Mouse (Mus musculus): ENCODE measurements at regions not wholly inside any gene's neighbourhood (a gene's known extent, or its start where the extent isn't known, plus 50 kb on each side); places are given as distances from the start of the nearest gene placed in this dataset.
A peak's percentile ranks its signal among the peaks of the same experiment; 100 is the strongest.

DNA sequence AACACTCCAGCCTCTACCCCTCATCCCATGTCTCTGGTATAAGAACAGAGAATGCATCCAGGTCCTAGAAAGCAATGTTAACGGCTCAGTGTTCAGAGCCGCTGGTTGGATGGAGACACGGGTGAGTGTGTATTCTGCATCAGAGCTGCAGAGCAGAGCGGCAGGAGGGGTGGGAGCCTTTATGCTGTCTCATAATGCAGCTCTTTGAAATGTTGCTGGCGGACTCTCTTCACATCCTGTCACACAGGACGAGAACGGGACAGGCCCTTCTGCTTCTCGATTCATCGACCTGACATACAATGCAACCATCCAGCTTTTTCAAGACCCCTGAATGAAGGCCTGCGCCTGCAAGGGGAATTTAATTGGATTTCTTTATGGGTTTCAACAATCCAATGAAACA, 507.2 kb downstream of the Ccdc171 start:
- no peak for DNase-seq (ENCODE audit: low read depth, low spot score)

DNA sequence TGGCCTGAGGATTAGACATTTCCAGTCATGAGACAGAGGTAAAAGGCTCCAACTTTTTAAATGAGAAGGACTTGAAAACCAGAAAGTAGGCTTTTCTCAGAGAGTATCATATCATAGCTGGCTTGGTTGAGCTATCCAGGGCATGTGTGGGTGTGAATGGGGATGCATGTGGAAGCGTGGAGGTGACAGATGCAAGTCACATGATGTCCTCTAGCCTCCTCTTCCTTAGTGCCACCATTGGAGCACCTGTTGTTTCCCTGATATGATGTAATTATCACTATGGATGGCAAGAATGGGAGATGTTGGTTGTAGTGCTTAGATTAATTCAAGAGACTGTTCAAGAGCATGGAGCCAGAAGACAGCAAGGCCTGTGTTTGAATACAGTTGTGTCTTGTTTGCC, 510.0 kb downstream of the Ccdc171 start:
- no peak for DNase-seq (ENCODE audit: low read depth, low spot score)

DNA sequence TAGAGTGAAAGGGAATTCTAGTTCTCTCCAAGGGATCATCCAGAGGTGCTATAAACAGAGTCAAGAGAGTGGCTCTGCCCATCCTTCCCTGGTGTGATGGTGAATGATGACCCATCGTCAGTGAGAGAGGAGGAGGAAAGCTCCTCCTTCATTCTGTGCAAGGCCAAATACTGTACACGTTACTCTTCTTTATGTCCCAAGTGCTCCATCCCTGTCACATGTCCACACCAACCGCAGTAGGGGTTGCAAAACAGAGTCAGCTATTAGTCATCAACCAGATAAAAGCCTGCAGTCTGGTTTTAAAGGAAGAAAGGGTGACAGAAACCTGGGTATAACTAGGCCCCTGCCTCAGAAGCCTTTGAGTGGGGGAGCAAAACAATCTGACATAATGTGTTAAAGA, 512.2 kb downstream of the Ccdc171 start:
- DNase-seq (ENCODE audit: low read depth, low spot score) = peak; percentile 65

DNA sequence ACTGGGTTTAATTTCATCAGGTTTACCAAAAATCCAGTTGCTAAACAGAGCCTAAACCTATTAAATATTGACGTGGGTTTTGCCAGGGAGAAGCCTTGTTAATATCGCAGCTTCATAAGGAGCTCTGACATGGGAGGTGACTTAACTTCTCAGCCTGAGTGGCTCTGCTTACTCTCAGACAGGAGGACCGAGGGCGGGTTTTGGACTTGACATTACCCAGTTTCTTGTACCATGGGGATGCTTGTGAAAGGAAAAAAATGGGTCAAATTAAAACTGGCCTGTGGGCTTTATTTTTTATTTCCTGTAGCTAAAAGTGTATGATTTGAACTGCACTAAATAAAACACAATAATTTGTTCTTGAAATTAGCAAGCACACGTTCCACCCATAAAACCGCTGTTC, 524.9 kb downstream of the Ccdc171 start:
- DNase-seq (ENCODE audit: low read depth, low spot score) = no peak

DNA sequence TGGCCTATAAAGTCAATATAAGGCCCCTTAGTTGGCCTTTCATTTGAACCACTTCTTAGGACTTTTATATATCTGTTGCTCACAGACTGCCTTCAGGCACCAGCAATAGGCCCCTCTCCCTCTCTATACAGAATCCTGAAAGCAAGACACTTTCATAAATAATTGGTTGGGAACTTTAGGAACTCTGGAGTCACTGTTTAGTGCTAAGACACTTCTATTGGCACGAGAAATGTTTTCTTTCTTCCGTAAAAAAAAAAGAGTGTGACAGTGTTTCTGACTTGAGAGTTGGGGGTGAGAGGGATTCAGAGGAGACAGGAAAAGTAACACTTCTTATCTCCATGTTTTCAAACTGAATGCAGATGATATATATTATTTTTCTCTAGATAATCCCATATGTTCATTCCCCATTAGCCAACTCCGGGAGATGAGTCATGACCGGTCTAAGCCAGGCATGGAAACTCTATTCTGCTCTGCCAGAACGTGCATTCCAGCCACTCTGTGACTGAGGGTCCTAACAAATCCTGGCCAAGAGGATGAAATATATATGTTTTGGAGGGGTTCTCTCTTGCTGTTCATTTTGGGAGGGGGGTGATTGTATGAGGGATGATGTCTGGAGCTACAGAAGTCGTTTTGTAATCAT, 531.6 kb downstream of the Ccdc171 start:
- DNase-seq (ENCODE audit: low read depth, low spot score) = peak; percentile 15

DNA sequence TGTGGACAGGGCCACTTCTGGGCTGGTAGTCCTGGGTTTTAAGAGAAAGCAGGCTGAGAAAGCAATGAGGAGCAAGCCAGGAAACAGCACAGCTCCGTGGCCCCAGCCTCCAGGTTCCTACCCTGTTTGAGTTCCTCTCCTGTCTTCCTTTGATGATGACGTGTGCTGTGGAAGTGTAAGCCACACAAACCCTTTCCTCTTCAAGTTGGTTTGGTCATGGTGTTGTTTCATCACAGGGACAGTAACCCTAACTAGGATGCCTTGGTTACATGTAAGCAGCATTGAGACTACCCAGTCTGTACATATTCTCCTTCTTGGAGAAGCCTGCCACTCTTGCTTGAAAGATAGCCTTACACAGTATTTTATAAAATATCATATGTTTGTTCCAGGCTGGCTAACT, 534.8 kb downstream of the Ccdc171 start:
- DNase-seq (ENCODE audit: low read depth, low spot score) = no peak

DNA sequence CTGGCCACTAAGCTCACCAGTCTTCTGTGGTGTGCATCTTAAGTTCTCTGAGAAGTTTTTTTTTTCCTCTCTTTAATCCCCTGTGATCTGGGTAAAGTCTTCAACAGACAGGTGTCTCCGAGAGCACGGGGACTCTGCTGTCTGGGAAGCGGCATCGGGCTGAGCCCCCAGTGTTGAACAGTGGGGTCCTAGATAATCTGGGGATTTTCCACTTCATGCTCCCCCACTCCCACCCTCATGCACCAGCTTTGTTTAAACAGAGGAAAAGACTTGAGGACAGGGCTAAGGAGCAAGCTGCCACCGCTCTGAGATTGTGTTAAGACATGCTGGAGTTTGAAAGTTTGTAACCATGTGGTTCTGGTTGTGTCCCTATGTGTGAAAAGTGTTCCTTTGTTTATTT, 538.4 kb downstream of the Ccdc171 start:
- no peak for DNase-seq (ENCODE audit: low read depth, low spot score)

DNA sequence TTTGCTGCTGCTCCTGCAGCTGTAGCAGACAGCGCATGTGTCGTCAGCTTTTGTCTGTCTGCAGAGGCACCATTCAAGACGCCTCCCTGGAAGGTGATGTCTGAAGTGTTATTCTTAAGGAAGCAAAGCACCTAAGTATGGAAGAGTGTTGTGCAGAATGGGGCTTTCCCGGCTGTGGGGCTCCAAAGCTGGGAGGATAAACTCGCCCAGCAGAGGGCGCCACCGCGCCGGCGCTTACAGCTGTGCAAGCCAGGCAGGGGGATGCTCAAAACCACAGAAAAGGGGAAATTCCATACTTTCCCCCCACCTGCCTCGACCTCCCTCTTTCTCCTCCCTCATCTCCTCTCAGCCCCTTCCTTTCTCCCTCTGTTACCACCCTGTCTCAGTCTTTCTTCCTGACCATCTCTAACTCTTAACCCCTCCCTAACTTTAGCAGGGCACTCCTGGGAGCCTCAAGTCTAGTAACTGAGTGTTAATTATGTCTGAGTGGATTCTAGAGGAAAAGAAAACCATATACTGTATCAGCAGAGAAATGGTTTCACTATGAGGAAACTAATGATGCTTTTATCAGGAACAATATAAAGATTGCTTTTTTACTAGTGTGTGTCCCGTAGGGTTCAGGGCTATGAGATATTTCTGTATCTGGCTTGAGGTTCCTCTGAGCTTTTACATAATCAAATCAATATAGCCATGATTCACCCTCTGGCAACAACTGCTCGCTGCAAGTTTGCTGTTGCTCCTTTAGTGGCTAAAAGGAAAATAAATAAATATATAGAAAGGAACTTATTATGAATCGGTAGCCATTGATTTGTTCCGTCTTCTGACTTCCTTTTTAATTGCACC, 539.5 kb downstream of the Ccdc171 start:
- DNase-seq (ENCODE audit: low read depth, low spot score) = peak; percentile 66

DNA sequence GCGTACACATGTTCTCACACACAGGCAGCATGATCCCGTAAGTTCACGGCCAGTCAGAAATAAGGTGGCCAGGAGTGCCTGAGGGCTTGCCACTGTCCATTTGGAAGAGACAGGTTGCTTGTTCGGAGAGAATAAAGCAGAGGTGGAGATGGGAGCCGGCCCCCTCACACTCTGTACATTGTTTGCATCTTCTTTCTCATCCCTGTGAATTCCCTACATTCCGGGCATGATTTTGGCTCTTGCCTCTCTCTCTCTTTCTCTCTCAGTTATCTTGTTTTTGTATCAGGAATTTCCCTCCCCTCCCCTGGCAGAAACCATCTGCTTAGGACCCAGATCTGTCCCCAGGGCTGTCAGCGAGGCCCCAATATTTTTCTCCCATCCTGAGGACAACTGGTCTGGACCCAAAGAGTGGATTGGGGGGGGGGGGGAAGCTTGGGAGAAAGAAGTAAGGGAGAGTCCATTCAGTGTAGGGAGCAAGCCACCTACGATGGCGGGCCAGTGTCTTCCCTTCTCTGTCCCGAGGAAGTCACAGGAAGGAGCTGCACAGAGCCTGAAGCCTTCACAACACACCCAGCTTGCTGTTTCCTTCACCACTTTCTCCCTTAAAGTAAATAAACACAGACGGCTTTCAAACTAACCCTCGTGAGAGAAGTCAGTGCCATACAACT, 540.2 kb downstream of the Ccdc171 start:
- DNase-seq (ENCODE audit: low read depth, low spot score) = peak; percentile 2

DNA sequence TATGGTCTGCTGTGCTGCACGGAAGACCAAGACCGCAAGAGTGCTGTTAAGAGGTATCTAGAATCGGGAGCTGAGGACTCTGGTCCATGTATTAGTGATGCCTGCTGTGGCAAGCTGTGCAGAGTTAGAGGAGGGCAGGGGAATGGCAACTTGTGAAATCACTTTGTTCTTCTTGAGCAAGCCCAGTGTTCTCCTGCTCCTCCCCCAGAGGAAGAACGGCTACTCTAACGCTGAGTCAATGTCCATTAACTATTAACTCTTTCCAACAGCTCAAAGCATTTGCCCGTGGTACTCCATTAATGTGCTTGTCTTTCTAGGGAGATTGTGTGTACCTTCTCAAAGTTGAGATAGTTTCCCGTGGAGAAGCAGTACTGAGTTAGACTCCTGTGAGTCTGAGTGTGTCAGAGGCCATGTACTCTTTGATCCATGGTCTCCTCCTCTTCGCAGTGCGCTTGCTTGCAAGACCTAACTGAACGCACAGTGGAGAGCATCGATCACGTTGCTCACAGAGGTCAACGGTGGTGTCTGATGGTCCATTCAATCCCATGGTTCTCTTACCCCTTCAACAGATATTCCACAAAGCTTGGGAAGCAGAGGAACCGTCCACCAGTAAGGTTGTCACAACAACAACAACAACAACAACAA, 542.7 kb downstream of the Ccdc171 start:
- DNase-seq (ENCODE audit: low read depth, low spot score) = no peak

DNA sequence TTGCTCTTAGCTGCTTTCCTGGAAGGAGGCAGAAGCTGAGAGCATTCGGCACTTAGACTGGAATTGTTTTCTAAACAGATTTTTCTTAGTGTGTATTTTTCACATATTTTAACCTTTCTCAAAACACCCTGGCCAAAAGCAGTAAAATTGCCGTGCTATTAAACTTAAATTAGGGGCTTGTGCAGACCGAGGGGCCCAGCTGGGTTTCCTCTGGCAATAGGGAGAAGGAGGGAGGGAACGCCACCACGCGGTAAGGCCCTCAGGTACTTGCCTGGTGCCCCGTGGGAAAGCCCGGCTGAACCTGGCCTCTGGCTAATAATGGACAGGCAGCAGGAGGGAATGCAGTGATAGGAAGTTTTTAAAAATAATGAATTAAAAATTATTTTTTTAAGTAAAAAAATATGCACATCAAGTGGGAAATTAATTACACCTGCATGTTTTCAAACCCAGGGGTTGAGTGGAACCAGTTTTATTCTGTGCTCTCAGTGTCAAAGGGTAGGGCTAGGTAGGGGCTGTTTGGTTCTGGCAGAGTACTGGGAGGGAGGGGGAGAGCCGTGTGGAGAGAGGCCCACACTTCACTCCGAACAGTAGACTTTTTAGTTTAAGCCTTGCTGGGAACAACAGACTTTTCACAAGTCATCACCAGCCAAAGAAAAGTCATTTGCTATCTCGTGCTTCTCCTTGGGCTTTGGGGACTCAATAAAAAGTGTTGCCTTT, 543.8 kb downstream of the Ccdc171 start:
- no peak for DNase-seq (ENCODE audit: low read depth, low spot score)

DNA sequence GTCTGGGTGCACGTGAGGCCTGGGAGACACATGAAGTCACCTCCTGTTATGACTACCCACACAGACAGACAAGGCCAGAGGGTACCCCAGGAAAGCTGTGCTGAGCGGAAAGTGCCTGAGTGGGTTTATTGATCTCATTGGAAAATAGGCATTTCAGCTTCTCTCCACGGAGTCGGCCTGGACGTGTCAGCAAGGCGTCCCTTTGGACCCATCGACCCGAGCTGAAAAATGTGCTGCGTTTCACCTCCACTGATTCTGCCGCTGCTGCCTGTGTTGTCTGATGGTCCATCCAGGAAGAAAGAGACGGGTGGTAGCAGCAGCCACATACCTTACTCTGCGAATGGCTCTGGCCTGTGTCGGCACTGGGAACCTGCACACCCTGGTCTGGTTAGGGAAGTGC, 544.3 kb downstream of the Ccdc171 start:
- no peak for DNase-seq (ENCODE audit: low read depth, low spot score)

DNA sequence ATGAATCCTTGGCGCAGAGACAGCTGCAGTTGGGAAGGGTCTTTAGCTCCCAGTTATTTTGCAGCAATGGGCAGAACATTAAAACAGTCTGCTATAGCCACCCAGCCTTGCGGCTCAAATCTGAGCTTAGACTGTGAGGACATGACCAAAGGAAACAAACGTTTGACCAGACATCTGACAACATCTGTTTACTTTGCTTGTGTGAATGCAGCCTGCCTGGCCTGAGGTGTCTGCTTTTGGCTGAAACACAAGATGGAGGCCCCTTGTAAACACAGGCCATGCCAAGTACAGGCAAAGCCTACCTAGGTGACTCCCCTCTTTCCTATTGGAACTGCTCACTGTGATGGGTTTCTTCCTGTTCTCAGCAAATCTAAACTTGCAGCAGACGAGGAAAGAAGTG, 544.7 kb downstream of the Ccdc171 start:
- no peak for DNase-seq (ENCODE audit: low read depth, low spot score)

DNA sequence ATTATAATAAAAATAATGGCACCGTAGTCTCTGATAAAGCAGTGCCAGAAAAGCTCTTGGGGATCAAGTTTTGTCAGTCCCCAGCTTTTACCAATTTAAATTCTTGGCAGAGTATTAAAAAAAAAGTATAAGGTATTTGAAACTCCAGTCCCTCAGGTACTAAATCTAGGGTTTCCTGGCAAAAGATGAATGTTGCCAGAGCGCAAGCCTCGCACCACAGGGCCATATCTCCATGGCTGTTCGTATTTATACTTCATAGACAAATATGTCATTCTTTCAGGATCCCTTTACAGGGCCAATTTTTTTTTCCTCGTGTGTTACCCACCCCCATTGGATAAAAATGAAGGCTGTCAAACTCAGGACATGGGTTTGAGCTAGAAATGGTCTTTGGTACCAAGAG, 546.8 kb downstream of the Ccdc171 start:
- no peak for DNase-seq (ENCODE audit: low read depth, low spot score)

DNA sequence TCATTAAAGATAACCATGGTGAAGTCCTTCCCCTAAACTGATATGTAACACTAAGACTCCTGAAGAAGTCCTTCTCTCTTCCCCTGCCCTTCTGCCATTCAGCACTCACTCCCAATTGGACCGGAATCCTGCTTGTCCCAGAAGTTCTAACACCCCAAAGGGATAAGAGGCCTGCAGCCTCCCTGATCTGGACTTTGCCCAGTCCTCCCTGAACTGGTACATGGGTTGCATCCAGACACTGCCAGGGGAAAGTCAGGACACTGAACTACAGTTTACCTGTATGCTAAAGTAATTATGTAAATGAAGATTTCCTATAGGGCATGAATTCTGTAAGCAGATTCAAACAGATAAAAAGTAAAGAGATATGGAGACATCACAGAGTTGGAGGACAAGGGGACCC, 551.2 kb downstream of the Ccdc171 start:
- no peak for DNase-seq (ENCODE audit: low read depth, low spot score)

DNA sequence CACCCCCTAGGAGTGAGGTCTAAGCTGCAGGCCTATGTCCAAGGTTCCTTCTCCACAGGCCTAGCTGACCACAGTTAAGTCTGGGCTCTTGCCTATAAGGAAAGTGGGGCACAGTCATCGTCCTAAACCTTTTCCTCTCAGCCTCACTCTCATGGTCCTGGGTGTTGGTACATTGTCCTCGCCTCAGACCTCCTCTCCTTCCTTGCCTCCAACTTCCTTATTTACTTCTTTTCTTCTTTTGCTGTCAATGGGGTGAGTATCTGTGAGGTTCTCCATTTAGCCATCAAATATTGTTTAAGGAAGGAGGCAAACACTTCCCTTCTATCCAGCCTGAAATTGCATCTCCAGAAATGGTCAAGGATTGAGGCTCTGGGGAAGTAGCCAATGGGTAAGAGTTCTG, 554.2 kb downstream of the Ccdc171 start:
- DNase-seq (ENCODE audit: low read depth, low spot score) = no peak

DNA sequence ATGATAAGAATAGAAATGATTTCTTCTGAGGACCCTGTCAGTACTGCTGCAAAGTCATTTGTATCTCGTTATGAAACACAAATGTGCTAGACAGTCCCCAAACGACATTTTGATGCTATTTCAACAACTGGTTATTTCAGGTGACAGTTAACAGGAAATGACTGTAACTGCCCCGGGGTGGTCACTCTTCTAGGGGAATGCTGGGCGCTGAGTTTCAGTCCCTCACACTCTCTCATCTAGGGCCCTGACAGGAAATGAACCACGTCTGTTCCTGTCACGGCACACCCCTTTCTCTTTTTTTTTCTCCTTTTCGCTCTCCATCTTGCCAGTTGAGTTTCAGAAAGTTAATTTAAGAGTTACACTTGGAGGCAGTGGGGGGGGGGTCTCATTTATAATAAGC, 556.2 kb downstream of the Ccdc171 start:
- no peak for DNase-seq (ENCODE audit: low read depth, low spot score)

DNA sequence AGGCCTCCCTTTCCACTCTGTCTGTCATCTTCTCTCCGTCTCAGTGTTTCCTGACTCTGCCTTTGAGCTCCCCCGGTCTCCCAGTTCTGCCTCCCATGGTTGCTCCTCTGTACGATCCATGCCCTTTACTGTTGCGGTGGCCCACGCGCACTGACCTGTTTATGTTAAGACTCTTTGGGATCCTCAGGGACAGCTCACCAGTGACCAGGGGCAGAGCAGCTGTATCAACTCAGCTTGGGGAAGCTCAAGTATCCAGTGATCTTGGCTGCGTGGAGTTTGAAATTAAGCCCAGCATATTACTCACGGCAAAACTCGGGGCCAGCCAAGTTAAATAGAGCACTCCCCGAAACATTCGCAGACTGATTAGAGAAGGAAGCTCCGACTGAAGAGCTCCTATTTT, 562.8 kb downstream of the Ccdc171 start:
- DNase-seq (ENCODE audit: low read depth, low spot score) = peak; percentile 5

DNA sequence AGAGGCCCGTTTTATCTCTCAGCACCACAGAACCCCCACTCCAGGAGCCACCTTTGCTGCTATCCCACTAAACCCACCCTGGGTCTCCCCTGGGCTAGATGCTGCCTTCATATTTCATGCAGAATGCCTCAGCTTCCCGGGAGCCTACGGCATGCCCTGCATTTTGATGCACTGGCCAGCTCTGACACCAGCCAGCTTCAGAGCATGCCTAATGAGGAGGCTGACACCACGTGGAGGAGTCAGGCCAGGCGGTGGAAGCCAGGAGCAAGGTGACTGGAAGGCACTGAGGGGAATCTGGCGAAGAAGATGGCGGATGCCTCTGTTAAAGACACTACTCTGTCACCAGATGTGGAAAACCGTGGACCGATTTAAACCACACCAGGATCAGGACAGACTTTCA, 567.2 kb downstream of the Ccdc171 start:
- DNase-seq (ENCODE audit: low read depth, low spot score) = no peak

DNA sequence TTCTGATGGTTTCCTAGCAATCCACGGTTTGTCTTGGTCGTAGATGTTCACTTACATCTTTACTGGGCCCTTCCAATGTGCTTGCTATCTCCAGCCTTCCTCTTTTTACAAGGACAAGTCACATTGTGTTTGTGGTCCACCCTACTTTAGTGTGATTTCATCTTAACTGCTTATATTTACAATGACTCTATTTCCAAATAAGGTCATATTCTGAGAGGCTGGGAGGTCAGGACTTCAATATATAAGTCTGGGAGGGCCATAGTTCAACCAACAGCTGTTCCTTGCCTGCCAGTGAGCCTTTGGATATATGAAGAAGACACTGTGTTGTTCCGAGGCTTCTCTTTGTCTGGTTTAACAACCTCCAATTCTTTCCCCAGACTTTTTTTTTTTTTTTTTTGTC, 569.9 kb downstream of the Ccdc171 start:
- DNase-seq (ENCODE audit: low read depth, low spot score) = peak; percentile 1

DNA sequence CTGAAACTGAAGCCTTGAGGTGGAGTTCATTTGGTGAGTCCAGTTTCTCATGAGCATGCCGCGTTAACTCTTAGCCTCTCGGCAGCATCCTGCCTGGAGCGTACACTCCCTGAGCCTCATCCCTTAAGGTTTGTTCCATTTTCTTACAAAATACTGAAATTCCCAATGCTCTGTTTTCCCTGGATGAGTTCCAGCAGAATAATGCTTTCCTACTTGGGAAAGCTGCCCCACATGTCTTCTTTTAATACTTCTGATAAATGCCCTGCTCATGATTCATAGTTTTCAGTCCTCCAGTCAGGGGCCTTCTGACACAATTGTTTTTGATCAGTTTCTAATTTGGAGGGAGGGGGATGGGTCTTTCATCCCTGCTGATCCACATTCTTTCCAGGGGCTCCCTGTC, 570.7 kb downstream of the Ccdc171 start:
- peak; percentile 63 for DNase-seq (ENCODE audit: low read depth, low spot score)

DNA sequence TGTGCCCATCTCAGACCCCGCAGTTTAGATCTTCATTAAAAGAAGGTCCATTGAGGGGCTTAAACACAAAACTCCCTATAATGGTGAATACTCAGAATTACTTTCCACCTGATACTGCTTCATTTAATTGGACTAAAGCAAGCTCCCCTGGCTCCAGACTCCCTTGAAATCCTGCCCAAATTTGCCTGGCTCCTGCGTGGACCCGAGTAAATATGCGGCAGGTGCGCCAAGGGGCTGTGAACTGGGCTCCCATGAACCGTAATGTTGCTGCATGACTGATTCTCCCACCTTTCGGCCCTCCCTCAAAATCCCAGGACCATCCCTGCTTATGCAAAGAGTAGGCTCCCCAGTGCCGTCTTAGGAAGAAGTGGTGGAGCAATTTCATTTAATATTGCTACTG, 573.7 kb downstream of the Ccdc171 start:
- no peak for DNase-seq (ENCODE audit: low read depth, low spot score)

Data from 3T3-L1 (cell line).